Mouse (Mus musculus) liver, postnatal 0 days (tissue): ENCODE results near the gene Slc25a38. TPM values are rescaled to one million over a fixed set of nuclear protein-coding genes. Genes with fewer than 3 reads are reported as not detected.

Experiments used
- ATAC-seq: fragments of 200-750 bp; cut with Nextera tagmentation; 2 replicates; pipeline ENCODE4 v1.8.0; 2017; ENCODE audit warnings: mild to moderate bottlenecking, moderate library complexity
- DNase-seq: peaks from one replicate; pipeline ENCODE4 v3.0.0-alpha.2; 2016
- H3K27ac ChIP-seq: fragments of 300-500 bp; sonication (generic); 2 replicates; pipeline ENCODE4 v1.5.1; 2014; ENCODE audit warnings: antibody characterized with exemption, moderate library complexity, mild to moderate bottlenecking, low read depth
- H3K27me3 ChIP-seq: fragments of 300-500 bp; sonication (generic); 2 replicates; pipeline ENCODE4 v1.6.1; 2014; ENCODE audit warnings: low read length, control low read depth, mixed read lengths; ENCODE audit not compliant: insufficient read depth
- H3K36me3 ChIP-seq: fragments of 300-500 bp; sonication (generic); replicated peaks from 2 replicates; pipeline ENCODE4 v1.6.1; 2014; ENCODE audit warnings: mild to moderate bottlenecking, control low read depth, low read length, moderate library complexity, mixed read lengths; ENCODE audit not compliant: insufficient read depth
- H3K4me1 ChIP-seq: fragments of 300-500 bp; sonication (generic); 2 replicates; pipeline ENCODE4 v1.6.1; 2014; ENCODE audit warnings: antibody characterized with exemption, mild to moderate bottlenecking, control low read depth; ENCODE audit not compliant: insufficient read depth
- H3K4me2 ChIP-seq: fragments of 300-500 bp; sonication (generic); 2 replicates; pipeline ENCODE4 v1.6.1; 2014; ENCODE audit warnings: low read depth, mild to moderate bottlenecking, low read length, moderate library complexity, mixed read lengths
- H3K4me3 ChIP-seq: fragments of 300-500 bp; sonication (generic); 2 replicates; pipeline ENCODE4 v1.5.1; 2014; ENCODE audit warnings: low read depth, low read length
- H3K9ac ChIP-seq: fragments of 300-500 bp; sonication (generic); replicated peaks from 2 replicates; pipeline ENCODE4 v1.6.1; 2014; ENCODE audit warnings: mild to moderate bottlenecking, moderate library complexity
- H3K9me3 ChIP-seq: fragments of 300-500 bp; sonication (generic); 2 replicates; pipeline ENCODE4 v1.6.1; 2016; ENCODE audit warnings: mild to moderate bottlenecking, control low read depth, low read length, mixed read lengths
- CTCF ChIP-seq: sonication (generic); IDR thresholded peaks from 2 replicates; pipeline ENCODE4 v1.5.1; 2016; ENCODE audit warnings: antibody characterized with exemption, low read depth
- EP300 ChIP-seq: IDR thresholded peaks from 2 replicates; pipeline ENCODE4 v1.6.1; 2016; ENCODE audit warnings: antibody characterized with exemption, low read depth, mild to moderate bottlenecking
- WGBS: fragments of 180-500 bp; shearing (Covaris S2); extraction: QIAGEN DNeasy Blood & Tissue Kit; methylation state at CpG from one replicate; pipeline ENCODE4 v1.1.7; 2014; ENCODE audit not compliant: insufficient replicate concordance; 5-methylcytosine and 5-hydroxymethylcytosine counted together
- polyA plus RNA-seq: library from polyadenylated mRNA; unstranded; fragments of >200 nt; fragmentation: Nextera tagmentation; extraction: Ambion mirVana; gene quantifications from 2 replicates; pipeline ENCODE4 v1.2.1, GENCODE M21; 2015

Gene Slc25a38
- polyA plus RNA-seq, 1 experiment from 2014 or later = 48.9 TPM

GRCm38 (mm10) chr9:120144474-120144873, 34.3 kb downstream of the Slc25a38 start:
- H3K9ac ChIP-seq = no peak overlapping the region
- H3K36me3 ChIP-seq = no peaks in the 10 kb centered on the region
- no peak overlapping the region for H3K4me3 ChIP-seq
- no peaks in the 10 kb centered on the region for H3K4me1 ChIP-seq
- H3K27me3 ChIP-seq = no peaks in the 10 kb centered on the region
- no peaks in the 10 kb centered on the region for H3K9me3 ChIP-seq
- WGBS = 76% methylated on average over 13 of the region's 13 CpGs
- DNase-seq = no peak
- TF ChIP-seq EP300 = no peak
- TF ChIP-seq CTCF = no peak
- no peak for ATAC-seq
- H3K27ac ChIP-seq = no peak overlapping the region
- H3K4me2 ChIP-seq = no peak overlapping the region

- H3K36me3 ChIP-seq = no peaks in the 10 kb centered on the region
- ATAC-seq = peak; percentile 40; the same call in 1 of the 2 replicates
These were observed 39.2 kb downstream of the Slc25a38 start, which contains the start of gene Mobp for GRCm38 (mm10) chr9:120149222-120149828. Gene Mobp (plus strand): TSS chr9:120149707.

GRCm38 (mm10) chr9:120151152-120151551, 41.0 kb downstream of the Slc25a38 start:
- H3K9me3 ChIP-seq = no peaks in the 10 kb centered on the region
- 61% methylated on average over 5 of the region's 5 CpGs for WGBS
- no peak overlapping the region for H3K27ac ChIP-seq
- no peaks in the 10 kb centered on the region for H3K27me3 ChIP-seq
- no peak for TF ChIP-seq EP300
- H3K36me3 ChIP-seq = no peaks in the 10 kb centered on the region
- no peak overlapping the region for H3K4me3 ChIP-seq
- H3K4me2 ChIP-seq = no peak overlapping the region
- ATAC-seq (no peak), DNase-seq (no peak)
- no peaks in the 10 kb centered on the region for H3K4me1 ChIP-seq
- H3K9ac ChIP-seq = no peak overlapping the region

More at GRCm38 (mm10) chr9:120149222-120149828, 39.2 kb downstream of the Slc25a38 start, which contains the start of gene Mobp:
- no peak for DNase-seq
- no peak within 1 kb of the TSS for H3K4me2 ChIP-seq
- TF ChIP-seq EP300 (no peak), CTCF (no peak)
- no peak within 1 kb of the TSS for H3K9ac ChIP-seq
- H3K27me3 ChIP-seq = no peaks in the 10 kb centered on the region
- H3K9me3 ChIP-seq = no peaks in the 10 kb centered on the region
- no peak within 1 kb of the TSS for H3K27ac ChIP-seq
- H3K4me3 ChIP-seq = no peak within 1 kb of the TSS
- H3K4me1 ChIP-seq = no peaks in the 10 kb centered on the region
- 67% methylated on average over 11 of the region's 11 CpGs for WGBS

- 66% methylated on average over 12 of the region's 12 CpGs for WGBS
- Histone ChIP-seq H3K9ac (no peak overlapping the region), H3K27me3 (no peaks in the 10 kb centered on the region), H3K4me3 (no peak overlapping the region), H3K9me3 (no peaks in the 10 kb centered on the region), H3K4me1 (no peaks in the 10 kb centered on the region), H3K4me2 (no peak overlapping the region), H3K36me3 (no peaks in the 10 kb centered on the region), H3K27ac (no peak overlapping the region)
- no peak for DNase-seq
- TF ChIP-seq CTCF = no peak
- no peak for TF ChIP-seq EP300
- no peak for ATAC-seq
These were observed 41.8 kb downstream of the Slc25a38 start for GRCm38 (mm10) chr9:120151906-120152399.

GRCm38 (mm10) chr9:120158047-120158446, 47.9 kb downstream of the Slc25a38 start:
- H3K9ac ChIP-seq = no peak overlapping the region
- peaks cover 4% of the 10 kb centered on the region; the same call in 1 of the 2 replicates for H3K4me1 ChIP-seq
- no peaks in the 10 kb centered on the region for H3K27me3 ChIP-seq
- no peak overlapping the region for H3K4me3 ChIP-seq
- H3K27ac ChIP-seq = no peak overlapping the region
- ATAC-seq (peak; percentile 89), DNase-seq (peak; percentile 27)
- no peak for TF ChIP-seq CTCF
- no peak for TF ChIP-seq EP300
- 17% methylated on average over 4 of the region's 4 CpGs for WGBS
- no peaks in the 10 kb centered on the region for H3K9me3 ChIP-seq
- no peak overlapping the region for H3K4me2 ChIP-seq
- no peaks in the 10 kb centered on the region for H3K36me3 ChIP-seq

GRCm38 (mm10) chr9:120163862-120164261, 53.7 kb downstream of the Slc25a38 start:
- Histone ChIP-seq H3K9me3 (no peaks in the 10 kb centered on the region), H3K27ac (no peak overlapping the region), H3K4me3 (no peak overlapping the region), H3K4me2 (no peak overlapping the region), H3K9ac (no peak overlapping the region), H3K4me1 (no peaks in the 10 kb centered on the region), H3K27me3 (no peaks in the 10 kb centered on the region), H3K36me3 (no peaks in the 10 kb centered on the region)
- ATAC-seq = no peak
- DNase-seq = no peak
- WGBS = 79% methylated on average over 16 of the region's 16 CpGs
- TF ChIP-seq EP300 (no peak), CTCF (no peak)
